Mouse (Mus musculus): ENCODE results near the gene Gpr107. TPM values are rescaled to one million over a fixed set of nuclear protein-coding genes. Genes with fewer than 3 reads are reported as not detected.
A peak's percentile ranks its signal among the peaks of the same experiment; 100 is the strongest.

Gene Gpr107
- total and polyA plus RNA-seq, 2 experiments from 2014 or later = 31.9 to 49.3 TPM

- Histone ChIP-seq H3K4me3 (ENCODE audit: low read length) (no peak overlapping the region), H3K4me1 (ENCODE audit: insufficient read depth, low read length) (peaks cover 4% of the 10 kb centered on the region; the same call in 1 of the 2 replicates), H3K9ac (replicated peaks; ENCODE audit: low read length) (no peak overlapping the region), H3K4me2 (ENCODE audit: low read depth, low read length) (no peak overlapping the region), H3K27me3 (ENCODE audit: insufficient read depth, low read length) (no peaks in the 10 kb centered on the region), H3K36me3 (ENCODE audit: insufficient read depth, low read length) (peaks cover 25% of the 10 kb centered on the region), H3K27ac (no peak overlapping the region), H3K9me3 (ENCODE audit: low read length) (no peaks in the 10 kb centered on the region)
- TF ChIP-seq CTCF (IDR thresholded peaks at IDR 0.05; ENCODE audit: low read depth) = no peak
- ATAC-seq (no peak), DNase-seq (ENCODE audit: low spot score) (no peak)
- WGBS = 55% methylated on average over 11 of the region's 11 CpGs
These were observed 58.2 kb downstream of the Gpr107 start for GRCm38 (mm10) chr2:31210144-31210847.

GRCm38 (mm10) chr2:31211204-31211603 is 59.1 kb downstream of the Gpr107 start:
- 36% methylated on average over 3 of the region's 3 CpGs for WGBS
- Histone ChIP-seq H3K36me3 (ENCODE audit: insufficient read depth, low read length) (peaks cover 25% of the 10 kb centered on the region), H3K27me3 (ENCODE audit: insufficient read depth, low read length) (no peaks in the 10 kb centered on the region), H3K4me1 (ENCODE audit: insufficient read depth, low read length) (no peaks in the 10 kb centered on the region), H3K4me3 (ENCODE audit: low read length) (no peak overlapping the region), H3K27ac (no peak overlapping the region), H3K9ac (replicated peaks; ENCODE audit: low read length) (no peak overlapping the region), H3K4me2 (ENCODE audit: low read depth, low read length) (no peak overlapping the region), H3K9me3 (ENCODE audit: low read length) (no peaks in the 10 kb centered on the region)
- no peak for TF ChIP-seq CTCF (IDR thresholded peaks at IDR 0.05; ENCODE audit: low read depth)
- ATAC-seq (no peak), DNase-seq (ENCODE audit: low spot score) (no peak)

GRCm38 (mm10) chr2:31214211-31214796 is 62.2 kb downstream of the Gpr107 start:
- H3K4me1 ChIP-seq (ENCODE audit: insufficient read depth, low read length) = no peaks in the 10 kb centered on the region
- H3K36me3 ChIP-seq (ENCODE audit: insufficient read depth, low read length) = peaks cover 8% of the 10 kb centered on the region; the same call in 1 of the 2 replicates
- H3K27ac ChIP-seq = no peak overlapping the region
- no peak for TF ChIP-seq CTCF (IDR thresholded peaks at IDR 0.05; ENCODE audit: low read depth)
- H3K4me3 ChIP-seq (ENCODE audit: low read length) = no peak overlapping the region
- H3K4me2 ChIP-seq (ENCODE audit: low read depth, low read length) = no peak overlapping the region
- no peaks in the 10 kb centered on the region for H3K9me3 ChIP-seq (ENCODE audit: low read length)
- peak; percentile 56; the same call in 1 of the 2 replicates for ATAC-seq
- DNase-seq (ENCODE audit: low spot score) = peak; percentile 33
- H3K27me3 ChIP-seq (ENCODE audit: insufficient read depth, low read length) = no peaks in the 10 kb centered on the region
- H3K9ac ChIP-seq (replicated peaks; ENCODE audit: low read length) = no peak overlapping the region
- WGBS = 44% methylated on average over 16 of the region's 16 CpGs

GRCm38 (mm10) chr2:31218611-31219010 is 66.5 kb downstream of the Gpr107 start:
- H3K9ac ChIP-seq (replicated peaks; ENCODE audit: low read length) = no peak overlapping the region
- H3K27me3 ChIP-seq (ENCODE audit: insufficient read depth, low read length) = no peaks in the 10 kb centered on the region
- H3K27ac ChIP-seq = no peak overlapping the region
- H3K4me1 ChIP-seq (ENCODE audit: insufficient read depth, low read length) = no peaks in the 10 kb centered on the region
- TF ChIP-seq CTCF (IDR thresholded peaks at IDR 0.05; ENCODE audit: low read depth) = no peak
- DNase-seq (ENCODE audit: low spot score) (peak; percentile 32), ATAC-seq (no peak)
- H3K36me3 ChIP-seq (ENCODE audit: insufficient read depth, low read length) = no peaks in the 10 kb centered on the region; the same call in 1 of the 2 replicates
- WGBS = 54% methylated on average over 3 of the region's 3 CpGs
- no peak overlapping the region for H3K4me3 ChIP-seq (ENCODE audit: low read length)
- no peaks in the 10 kb centered on the region for H3K9me3 ChIP-seq (ENCODE audit: low read length)
- H3K4me2 ChIP-seq (ENCODE audit: low read depth, low read length) = no peak overlapping the region

- 88% methylated on average over 6 of the region's 6 CpGs for WGBS
- Histone ChIP-seq H3K27ac (no peak overlapping the region), H3K4me3 (ENCODE audit: low read length) (no peak overlapping the region), H3K4me2 (ENCODE audit: low read depth, low read length) (no peak overlapping the region), H3K9ac (replicated peaks; ENCODE audit: low read length) (no peak overlapping the region), H3K9me3 (ENCODE audit: low read length) (no peaks in the 10 kb centered on the region), H3K4me1 (ENCODE audit: insufficient read depth, low read length) (no peaks in the 10 kb centered on the region), H3K27me3 (ENCODE audit: insufficient read depth, low read length) (no peaks in the 10 kb centered on the region), H3K36me3 (ENCODE audit: insufficient read depth, low read length) (no peaks in the 10 kb centered on the region; the same call in 1 of the 2 replicates)
- DNase-seq (ENCODE audit: low spot score) (no peak), ATAC-seq (no peak)
- TF ChIP-seq CTCF (IDR thresholded peaks at IDR 0.05; ENCODE audit: low read depth) = no peak
These were observed 67.4 kb downstream of the Gpr107 start for GRCm38 (mm10) chr2:31219470-31219869.

GRCm38 (mm10) chr2:31220844-31221243 is 68.7 kb downstream of the Gpr107 start:
- DNase-seq (ENCODE audit: low spot score) = no peak
- 45% methylated on average over 7 of the region's 7 CpGs for WGBS
- Histone ChIP-seq H3K27ac (no peak overlapping the region), H3K9me3 (ENCODE audit: low read length) (no peaks in the 10 kb centered on the region), H3K36me3 (ENCODE audit: insufficient read depth, low read length) (no peaks in the 10 kb centered on the region), H3K4me1 (ENCODE audit: insufficient read depth, low read length) (no peaks in the 10 kb centered on the region), H3K4me3 (ENCODE audit: low read length) (no peak overlapping the region), H3K27me3 (ENCODE audit: insufficient read depth, low read length) (no peaks in the 10 kb centered on the region), H3K9ac (replicated peaks; ENCODE audit: low read length) (no peak overlapping the region), H3K4me2 (ENCODE audit: low read depth, low read length) (no peak overlapping the region)
- ATAC-seq = no peak
- TF ChIP-seq CTCF (IDR thresholded peaks at IDR 0.05; ENCODE audit: low read depth) = no peak

- H3K27ac ChIP-seq = no peak overlapping the region
- ATAC-seq (no peak), DNase-seq (ENCODE audit: low spot score) (no peak)
- no peak overlapping the region for H3K4me2 ChIP-seq (ENCODE audit: low read depth, low read length)
- no peaks in the 10 kb centered on the region for H3K36me3 ChIP-seq (ENCODE audit: insufficient read depth, low read length)
- TF ChIP-seq CTCF (IDR thresholded peaks at IDR 0.05; ENCODE audit: low read depth) = no peak
- no peaks in the 10 kb centered on the region for H3K4me1 ChIP-seq (ENCODE audit: insufficient read depth, low read length)
- H3K9me3 ChIP-seq (ENCODE audit: low read length) = no peaks in the 10 kb centered on the region
- H3K9ac ChIP-seq (replicated peaks; ENCODE audit: low read length) = no peak overlapping the region
- WGBS = 82% methylated on average over 5 of the region's 5 CpGs
- no peaks in the 10 kb centered on the region for H3K27me3 ChIP-seq (ENCODE audit: insufficient read depth, low read length)
- H3K4me3 ChIP-seq (ENCODE audit: low read length) = no peak overlapping the region
These were observed 69.5 kb downstream of the Gpr107 start for GRCm38 (mm10) chr2:31221582-31221981.
